Mouse (Mus musculus) embryo, embryonic 11.5 days (tissue): ENCODE results near the gene Usp40.

Source experiments
- DNase-seq: peaks from one replicate; pipeline ENCODE4 v3.0.0-alpha.2; 2012; ENCODE audit warnings: low read depth, low spot score

Gene Usp40

DNA sequence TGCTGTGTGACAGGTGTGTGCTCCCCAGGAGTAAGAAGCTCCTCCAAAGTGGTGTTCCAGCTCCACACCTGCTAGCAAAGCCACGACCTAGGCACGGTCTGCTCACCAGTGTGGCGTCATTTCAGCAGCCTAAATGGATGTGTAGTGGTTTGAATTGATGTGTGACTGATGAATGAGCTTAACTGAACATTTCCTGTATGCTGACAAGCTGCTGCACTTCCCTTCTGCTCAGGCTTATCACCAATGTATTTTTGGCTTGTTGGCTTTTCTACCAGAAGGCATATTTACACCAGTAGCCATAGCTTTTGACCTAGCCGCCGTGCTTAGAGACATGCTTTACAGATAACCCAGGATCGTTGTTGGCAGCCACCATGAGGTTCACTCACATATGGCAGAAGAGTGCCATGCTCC, 60.7 kb downstream of the Usp40 start:
- no peak for DNase-seq

GRCm38 (mm10) chr1:87941765-87942164, 66.6 kb downstream of the Usp40 start:
- DNase-seq = no peak

GRCm38 (mm10) chr1:87936516-87936915, 71.8 kb downstream of the Usp40 start:
- no peak for DNase-seq

DNA sequence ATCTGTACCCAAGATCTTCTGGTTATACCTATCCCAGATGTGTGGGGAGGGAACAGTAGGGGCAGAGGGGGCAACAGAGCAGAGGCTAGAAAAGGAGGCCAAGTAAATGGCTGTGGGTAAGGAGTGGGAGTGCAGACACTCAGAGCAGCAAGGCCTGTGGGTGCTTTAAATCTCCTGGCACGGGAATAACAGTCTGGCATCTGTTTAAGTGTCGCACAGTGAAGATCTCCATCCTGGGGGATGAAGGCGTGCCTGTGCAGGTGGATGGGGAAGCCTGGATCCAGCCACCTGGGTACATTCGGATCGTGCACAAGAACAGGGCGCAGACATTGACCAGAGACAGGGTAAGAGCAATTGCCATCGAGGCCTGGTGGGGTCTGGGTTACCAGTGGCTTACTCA, 72.3 kb downstream of the Usp40 start:
- DNase-seq = no peak

GRCm38 (mm10) chr1:87935546-87935945, 72.8 kb downstream of the Usp40 start:
- DNase-seq = no peak

DNA sequence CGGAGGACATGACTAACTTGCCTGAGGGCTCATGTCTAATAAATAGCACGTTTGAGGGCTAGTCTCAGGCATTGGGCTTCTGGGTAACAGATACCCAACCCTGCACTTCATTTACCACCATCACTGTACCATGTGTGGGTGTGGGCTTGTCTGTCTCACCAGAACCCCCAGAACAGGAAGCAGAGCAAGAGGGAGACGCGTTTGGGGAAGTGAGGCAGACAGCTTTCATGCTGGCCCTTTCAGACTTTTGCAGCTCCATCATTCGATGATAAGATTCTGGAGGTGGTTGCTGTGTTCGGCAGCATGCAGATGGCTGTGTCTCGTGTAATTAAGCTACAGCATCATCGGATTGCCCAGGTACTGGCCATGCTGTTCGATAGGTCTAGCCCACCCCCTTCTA, 73.3 kb downstream of the Usp40 start:
- no peak for DNase-seq

DNA sequence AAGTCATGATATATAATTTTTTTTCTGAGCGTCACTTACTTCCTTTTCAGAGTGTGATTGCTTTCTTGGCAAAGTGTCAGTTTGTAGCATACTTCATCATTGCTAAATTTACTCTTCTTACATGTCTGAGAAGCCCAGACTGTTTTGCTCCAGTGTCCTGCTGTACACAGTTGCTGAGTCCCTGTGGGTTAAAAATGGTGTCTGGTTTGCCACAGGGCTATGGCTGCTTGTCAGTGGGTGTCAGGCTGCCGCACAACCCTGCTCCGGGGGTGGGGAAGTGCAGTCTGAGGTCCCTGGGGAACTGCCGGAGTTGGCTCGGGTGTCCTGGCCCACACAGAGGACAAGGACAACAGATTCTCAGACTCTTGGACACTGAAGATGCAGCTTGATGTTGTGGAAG, 75.3 kb downstream of the Usp40 start:
- no peak for DNase-seq

- no peak for DNase-seq
Measured at GRCm38 (mm10) chr1:87929730-87930129, 78.6 kb downstream of the Usp40 start.

- DNase-seq = no peak
Measured at GRCm38 (mm10) chr1:87924888-87925287, 83.5 kb downstream of the Usp40 start.

DNA sequence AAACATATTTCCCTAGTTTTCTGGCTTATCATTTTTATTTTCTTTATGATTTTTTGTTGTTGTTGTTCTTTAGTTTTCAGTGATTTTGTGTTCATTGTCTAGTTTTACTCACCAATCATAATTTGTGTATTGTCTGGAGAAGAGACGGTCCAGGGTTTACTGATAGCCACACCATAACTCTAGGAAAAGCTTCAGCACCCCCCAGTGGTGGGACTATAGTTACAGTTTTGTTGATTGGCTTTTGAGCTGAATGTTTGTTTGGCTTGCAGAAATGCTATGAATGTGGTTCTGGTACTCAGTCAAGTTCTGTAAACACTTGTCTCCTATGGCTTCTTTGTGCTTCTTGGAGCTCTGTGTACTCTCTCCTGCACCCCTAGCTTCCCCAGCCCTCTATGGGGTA, 85.7 kb downstream of the Usp40 start:
- DNase-seq = no peak

DNA sequence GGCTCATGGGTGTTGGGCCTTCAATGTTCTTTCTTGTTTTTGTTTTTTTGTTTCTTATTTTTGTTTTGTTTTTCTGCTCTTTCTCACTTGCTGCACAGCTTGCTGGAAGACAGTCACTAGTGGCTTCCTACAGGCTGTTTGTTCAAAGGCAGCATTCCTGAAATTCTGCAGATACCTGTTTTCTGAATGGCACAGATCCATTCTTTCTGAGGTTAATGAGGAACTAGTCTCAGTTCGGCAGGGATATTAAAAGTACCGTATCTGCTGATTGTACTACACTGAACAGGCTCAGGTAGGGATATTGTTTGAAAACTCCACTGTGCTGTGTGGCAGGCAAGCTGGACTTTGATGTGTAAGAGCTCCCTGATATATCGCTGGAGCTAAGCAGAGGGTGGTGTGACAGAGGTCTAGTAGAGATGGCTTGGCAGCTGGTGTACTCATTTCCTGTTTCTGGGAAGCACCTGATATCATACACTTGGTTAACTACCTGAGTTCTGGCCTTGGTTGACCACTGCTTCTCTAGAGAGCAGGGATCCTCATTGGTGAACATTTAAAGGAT, 88.2 kb downstream of the Usp40 start:
- no peak for DNase-seq

DNA sequence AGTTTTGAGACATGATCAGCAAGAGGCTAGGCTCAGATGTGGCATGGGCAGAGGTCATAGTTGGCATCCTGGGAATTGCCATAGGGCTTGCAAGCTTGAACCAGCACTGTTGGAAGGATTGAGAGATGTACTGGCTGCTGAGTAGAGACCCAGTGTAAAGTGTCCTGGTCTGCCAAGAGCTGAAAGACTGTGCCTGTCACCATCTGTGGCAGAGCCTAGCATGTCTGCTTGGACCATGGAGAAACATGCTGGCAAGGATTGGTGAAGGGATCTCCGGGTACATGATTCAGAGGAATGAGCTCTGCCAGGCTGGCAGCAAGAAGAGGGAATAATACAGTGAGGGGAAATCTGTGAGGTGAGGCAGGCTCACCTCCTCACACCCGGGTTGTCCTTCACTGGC, 90.3 kb downstream of the Usp40 start:
- no peak for DNase-seq

DNA sequence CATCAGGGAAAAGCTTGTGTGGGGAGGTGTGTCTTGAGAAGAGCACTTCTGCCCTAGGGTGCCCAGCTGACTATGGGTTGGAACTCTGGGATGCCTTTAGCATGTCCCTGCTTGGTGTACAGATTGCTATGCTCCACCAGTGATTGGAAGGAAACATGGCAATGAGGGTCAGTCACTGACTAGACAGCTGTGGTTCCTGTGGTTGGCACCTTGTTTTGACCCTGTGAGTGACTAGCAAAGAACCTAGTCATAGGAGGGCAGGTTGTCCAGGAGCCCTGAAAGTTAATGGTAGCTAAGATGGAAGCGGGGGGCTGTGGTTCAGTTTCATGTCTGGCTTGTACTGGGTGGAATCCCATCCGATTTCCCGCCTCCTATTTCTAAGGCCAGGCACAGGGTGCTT, 91.0 kb downstream of the Usp40 start:
- no peak for DNase-seq

DNA sequence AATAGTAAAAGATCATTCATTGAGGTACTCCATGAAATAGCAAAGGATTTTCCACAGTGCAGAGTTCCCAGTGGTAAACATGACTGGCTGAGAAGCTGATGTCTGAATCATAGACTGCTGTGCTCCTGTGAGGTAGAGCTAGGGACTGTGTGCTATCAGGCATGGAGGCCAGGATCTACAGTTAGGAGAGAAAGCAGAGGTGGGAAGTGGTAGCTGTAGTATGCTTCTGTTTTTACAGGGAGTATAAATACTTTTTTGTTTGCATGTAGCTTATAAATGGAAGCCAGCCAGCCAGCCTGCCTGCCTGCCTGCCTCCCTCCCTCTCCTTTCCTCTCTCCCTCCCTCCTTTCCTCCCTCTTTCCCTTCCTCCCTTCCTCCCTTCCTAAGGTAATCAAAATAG, 95.0 kb downstream of the Usp40 start:
- no peak for DNase-seq

DNA sequence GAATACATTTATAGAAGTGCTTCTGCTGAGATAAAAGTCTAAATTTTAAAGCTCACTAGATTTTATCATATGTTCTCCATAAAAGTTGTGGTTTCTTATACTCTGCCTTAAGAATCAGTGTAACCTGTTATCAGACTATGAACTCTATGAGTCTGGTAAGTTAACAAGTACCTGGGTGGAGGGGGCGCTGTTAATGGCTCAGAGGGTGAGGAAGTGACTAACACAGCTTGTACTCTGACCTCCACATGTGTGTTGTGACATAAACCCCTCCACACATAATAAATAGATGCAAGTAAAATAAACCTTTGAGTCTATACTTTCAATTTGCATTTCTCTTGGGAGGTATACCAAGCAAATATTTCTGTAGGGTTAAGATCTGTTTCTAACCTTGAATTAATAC, 97.9 kb downstream of the Usp40 start:
- no peak for DNase-seq

- DNase-seq = no peak
Measured at GRCm38 (mm10) chr1:87909565-87909964, 98.8 kb downstream of the Usp40 start.

- DNase-seq = no peak
Measured at GRCm38 (mm10) chr1:87908736-87909135, 99.6 kb downstream of the Usp40 start.

DNA sequence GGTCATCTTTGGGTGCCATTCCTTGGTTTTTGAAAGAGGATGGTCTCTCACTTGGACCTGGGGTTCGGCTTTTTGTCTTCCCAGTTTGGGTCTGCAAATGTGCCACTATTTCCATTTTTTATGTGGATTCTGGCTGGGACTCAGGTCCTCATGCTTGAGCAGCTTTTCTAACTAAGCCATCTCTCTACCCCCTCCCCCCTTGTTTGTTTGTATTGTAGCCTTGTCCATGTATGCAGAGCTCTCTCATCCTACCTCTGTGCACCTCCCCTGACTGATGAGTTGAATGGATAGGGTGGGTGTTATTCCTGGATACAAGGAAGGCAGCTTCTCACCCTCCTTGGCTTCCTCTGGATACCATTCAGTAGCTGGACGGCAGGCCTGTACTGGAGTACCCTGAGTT, 100.3 kb downstream of the Usp40 start:
- DNase-seq = no peak

DNA sequence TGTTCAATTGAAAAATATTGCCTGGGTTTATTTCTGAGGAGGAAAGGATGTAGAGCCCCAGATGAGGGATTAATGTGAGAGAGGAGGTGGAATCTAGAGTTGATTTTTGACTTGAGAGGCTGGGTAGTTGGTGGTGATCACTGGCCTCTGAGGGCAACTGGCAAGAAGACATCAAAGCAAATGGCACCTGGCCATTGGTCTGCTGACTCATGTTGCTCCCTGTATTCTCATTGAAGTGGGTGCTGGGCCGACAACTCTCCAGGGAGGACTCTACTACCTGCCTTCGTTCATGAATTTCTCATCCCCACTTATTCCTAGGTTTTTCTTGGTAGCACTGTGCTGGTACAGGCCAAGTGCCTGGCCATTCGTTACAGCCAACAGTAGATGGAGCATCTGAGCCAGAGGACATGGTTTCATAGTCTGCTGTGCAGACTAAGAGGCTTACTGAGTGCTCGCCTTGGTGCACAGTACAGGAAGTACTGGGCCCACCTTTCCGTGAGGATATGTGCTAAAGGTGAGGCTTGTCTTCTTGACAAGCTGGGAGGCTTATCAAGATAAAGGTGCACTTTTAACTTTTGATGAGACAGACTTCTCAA, 101.9 kb downstream of the Usp40 start:
- no peak for DNase-seq

DNA sequence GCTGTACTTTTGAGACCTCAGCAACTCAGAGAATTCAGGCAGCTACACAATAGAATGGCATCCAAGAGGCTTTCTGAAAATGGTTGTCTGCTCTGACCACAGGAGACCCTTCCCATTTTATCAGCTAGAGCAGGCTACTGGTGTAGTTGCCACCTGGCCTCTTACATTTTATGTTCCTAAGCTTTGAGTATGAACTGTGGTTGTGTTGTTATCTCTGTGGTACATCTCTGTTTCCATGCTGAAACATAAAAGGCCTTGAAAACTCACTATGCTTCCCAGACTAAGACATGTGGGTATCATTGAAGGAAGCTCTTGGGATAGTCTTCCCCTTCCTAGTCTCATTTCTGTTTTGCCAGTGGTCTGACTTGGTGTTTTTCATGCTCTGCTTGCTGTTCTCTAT, 106.2 kb downstream of the Usp40 start:
- DNase-seq = no peak

- DNase-seq = no peak
Measured at GRCm38 (mm10) chr1:87900979-87901378, 107.4 kb downstream of the Usp40 start.

GRCm38 (mm10) chr1:87899701-87900100, 108.7 kb downstream of the Usp40 start:
- DNase-seq = no peak

DNA sequence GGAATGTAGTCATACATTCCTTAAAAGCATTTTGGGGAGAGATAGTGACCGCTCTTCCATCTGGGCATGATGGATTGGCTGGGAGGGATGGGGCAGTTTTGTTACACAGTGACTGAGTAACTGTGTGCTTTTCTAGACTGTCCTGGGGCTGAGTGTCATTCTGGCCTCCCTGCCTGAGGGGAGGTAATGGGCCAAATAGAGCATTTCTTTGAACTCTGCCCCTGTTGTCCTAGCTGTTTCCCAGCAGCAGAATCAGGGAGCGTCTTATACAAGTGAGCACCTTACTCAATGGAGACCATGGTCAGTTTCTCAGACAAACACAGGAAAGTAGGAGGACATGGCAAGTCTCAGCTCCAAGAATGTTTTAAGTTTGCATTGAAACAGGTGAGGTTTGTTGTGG, 111.4 kb downstream of the Usp40 start:
- DNase-seq = no peak
